Mouse (Mus musculus) spleen, embryonic (tissue): ENCODE measurements around the gene Dcst1.

Source experiments
- CTCF ChIA-PET: fragments of 350-600 bp; sonication (Branson Sonifier 250); formaldehyde crosslinking; loops from one replicate; lab custom pipeline; 2022; lab: Charles Lee

The Dcst1 gene

DNA sequence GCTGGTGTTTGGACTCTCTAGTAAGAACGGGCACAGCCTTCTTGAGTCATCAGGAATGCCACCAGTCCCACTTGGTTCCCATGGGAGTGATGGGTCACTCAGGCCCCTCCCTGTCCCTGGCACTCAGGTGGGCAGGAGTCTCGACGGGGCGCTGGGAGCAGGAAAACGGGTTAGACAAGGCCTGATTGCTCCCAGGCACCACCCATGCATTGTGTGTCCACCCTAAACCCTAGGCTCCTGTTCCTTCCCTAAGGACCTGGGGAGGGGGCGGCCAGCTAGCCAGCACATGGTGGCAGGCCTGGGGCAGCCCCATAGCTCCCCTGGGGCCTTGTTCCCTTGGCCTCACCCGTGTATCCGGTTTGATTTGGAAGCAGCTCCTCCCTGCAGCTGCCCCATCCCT is 46.7 kb downstream of the Dcst1 start:
- CTCF ChIA-PET: interaction anchor here (0.6 kb wide), 1 partner anchor 175 kb away, joined by 6 read pairs; no protein-coding TSS in a partner anchor

DNA sequence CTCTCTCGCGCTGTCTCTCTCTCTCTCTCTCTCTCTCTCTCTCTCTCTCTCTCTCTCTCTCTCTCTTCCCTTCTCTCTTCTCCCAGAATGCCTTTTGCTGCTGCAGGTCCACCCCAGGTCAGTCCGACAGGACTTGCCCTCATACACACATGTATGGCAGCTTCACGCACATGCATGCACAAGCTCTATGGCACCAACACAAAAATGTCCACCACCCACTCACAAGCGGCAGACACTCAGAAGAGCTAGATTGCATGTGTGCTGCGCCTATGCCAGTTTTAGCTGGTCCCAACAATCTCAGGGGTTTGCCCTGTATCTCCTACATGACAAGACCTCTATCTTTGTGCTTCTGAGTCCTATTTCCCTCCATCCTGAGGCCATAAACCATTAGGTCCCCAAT is 47.8 kb downstream of the Dcst1 start:
- CTCF ChIA-PET: interaction anchor here (0.7 kb wide), 2 partner anchors 68 to 431 kb away, joined by 5 to 13 read pairs; no protein-coding TSS in a partner anchor

DNA sequence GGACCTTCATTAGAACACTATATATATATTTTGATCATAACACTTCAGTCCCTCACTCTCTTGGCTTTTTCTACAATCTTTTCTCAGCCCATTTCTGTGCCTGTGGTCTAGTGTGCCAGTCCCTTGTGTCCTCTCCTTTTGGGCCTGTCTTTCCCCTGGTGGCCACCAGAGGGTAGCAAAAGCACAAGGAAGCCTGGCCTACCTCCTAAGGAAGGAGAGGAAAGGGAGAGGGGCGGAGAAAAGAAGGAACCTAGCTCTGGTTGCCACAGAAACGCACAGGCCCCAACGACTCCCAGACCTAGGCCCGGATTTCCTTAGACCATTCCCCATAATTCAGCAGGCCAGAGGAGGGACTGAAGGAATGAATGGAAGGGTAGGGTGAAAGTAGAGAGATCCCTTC is 48.2 kb downstream of the Dcst1 start:
- CTCF ChIA-PET: interaction anchor here (0.7 kb wide), 1 partner anchor 68 kb away, joined by 5 read pairs; no protein-coding TSS in a partner anchor

DNA sequence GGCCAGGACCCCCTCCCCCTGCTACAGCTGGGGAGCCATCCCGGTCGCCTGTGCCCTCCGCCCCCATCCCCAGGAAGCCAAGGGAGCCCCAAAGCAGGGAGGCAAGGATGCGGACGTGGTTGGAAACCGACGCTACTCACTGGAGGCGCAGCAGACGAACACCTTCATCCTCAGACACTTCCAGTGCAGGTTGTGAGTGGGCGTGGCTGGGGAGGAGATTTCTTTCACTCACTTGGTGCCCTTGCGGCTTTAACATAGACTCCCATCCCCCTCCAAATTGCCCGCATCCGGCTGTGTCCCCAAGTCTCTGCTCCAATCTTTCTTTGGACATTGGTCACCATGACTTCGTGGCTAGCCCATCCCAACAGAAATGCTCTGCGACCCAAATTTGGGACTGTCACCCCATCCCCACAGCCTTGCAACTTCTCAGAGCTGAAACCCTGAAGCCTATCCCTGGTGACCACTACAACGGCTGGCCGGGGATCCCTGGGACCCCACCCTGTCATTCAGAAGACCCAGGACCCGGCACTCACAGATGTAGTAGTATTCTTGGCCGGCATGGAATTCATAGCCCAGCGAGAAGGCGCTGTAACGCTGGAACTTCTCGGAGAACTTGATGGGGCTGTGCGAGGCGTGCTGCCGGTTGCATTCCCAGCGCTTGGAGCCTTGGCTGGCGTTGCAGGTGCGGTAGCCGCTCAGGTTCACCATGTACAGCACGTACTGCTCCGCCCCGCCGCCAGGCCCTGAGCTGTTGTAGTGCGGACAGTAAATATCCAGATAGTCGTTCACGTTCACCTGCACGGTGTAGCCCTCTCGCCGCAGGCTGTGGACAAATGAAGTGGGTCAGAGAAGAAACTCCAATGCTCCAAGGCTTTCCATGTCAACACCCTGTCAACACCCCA is 48.9 kb downstream of the Dcst1 start:
- CTCF ChIA-PET: interaction anchor here (1.1 kb wide), 1 partner anchor 17 kb away, joined by 3 read pairs; no protein-coding TSS in a partner anchor

DNA sequence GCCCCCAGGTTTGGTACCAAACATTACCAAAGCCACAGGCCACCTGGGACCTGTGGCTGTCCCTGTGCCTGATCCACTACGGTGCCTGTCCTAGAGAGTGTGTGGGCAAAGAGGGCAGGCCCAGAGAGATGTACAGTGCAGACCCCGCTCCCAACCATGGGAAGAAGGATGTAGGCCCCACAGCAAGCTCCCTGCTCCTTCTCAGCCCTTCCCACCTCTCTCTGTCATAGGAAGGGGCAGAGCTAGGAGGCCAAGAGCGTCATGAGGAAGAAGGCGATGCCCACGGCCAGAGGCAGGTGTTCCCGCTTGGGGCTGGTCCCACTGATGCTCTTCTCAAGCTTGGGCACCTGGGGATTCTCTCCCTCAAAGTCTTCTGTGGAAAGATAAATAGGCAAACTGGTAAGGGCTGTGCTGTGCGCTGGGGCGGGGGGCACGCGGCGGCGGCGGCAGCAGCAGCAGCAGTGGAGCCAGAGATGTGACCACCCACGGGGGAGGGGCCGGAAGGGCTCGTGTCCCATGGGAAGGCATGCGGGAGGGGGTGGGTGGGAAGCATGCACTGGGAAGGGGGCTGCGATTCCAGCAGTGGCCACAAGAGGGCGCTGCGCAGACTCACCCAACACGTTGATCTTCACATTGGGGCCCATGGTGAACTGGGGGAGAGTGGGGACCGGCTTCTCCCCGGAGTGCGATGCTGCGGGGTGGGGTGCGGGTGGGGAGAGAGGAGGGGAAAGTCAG is 49.7 kb downstream of the Dcst1 start:
- CTCF ChIA-PET: interaction anchor here (1.1 kb wide), 1 partner anchor 16 kb away, joined by 3 read pairs; no protein-coding TSS in a partner anchor

DNA sequence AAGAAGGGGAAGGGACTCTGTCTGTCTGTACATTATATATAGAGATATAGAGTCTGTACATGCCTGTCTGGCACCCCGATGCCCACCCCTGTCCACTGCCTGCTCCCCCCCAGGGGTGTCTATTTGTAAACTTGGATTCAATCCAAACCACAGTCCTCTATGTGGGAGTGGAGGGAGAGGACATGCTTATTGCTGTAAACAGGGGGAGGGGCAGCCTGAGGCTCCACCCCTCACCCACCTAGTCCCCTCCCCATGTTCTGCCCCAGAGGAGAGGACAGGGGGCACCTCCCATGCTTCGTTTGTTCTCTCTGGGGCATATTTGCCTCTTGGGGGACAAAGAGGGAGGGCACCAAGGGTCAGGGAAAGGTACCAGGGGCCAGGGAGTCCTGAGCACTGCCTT is 50.3 kb downstream of the Dcst1 start:
- CTCF ChIA-PET: interaction anchor here (1.1 kb wide), 1 partner anchor 15 kb away, joined by 3 read pairs; no protein-coding TSS in a partner anchor

DNA sequence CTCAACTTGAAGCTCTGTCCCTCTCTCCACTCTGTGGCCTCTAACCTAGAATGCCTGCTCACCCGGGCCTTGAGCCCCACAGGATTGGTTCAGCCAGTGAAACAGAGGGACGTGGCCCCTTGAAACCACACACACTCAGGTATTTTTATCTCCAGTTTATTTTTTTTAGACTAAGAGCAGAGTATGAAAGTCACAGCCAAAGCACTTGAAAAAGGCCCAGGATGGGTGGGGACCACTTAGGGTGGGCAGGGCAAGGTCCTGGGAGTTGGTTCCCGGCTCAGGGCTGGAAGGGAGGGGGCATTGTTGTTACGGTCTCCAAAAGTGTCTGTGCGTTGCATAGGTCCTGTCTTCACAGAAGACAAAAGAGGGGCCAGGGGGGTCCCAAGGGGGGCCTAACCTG is 50.7 kb downstream of the Dcst1 start:
- CTCF ChIA-PET: no interaction called here

DNA sequence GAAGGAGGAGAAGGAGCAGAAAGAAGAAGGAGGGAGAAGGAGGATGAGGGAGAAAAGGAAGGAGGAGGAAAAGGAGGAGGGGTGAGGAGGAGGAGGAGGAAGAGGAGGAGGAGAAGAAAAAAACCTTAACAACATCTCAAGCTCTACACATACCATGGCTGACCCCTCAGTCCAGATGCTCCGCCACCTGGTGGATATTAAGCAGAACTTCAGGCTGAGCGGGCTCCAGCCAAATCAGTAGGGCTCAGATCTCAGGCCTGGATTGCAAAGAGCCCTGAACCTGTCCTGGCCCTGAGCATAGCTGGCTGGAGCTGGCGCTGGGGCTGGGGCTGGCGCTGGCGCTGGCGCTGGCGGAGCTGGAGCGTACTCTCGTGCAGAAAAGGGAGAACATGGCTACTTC is 57.0 kb downstream of the Dcst1 start:
- CTCF ChIA-PET: interaction anchor here (0.7 to 1.4 kb wide), 2 partner anchors 63 to 69 kb away, joined by 4 to 6 read pairs; partner anchors contain the start of genes Krtcap2 and Trim46

DNA sequence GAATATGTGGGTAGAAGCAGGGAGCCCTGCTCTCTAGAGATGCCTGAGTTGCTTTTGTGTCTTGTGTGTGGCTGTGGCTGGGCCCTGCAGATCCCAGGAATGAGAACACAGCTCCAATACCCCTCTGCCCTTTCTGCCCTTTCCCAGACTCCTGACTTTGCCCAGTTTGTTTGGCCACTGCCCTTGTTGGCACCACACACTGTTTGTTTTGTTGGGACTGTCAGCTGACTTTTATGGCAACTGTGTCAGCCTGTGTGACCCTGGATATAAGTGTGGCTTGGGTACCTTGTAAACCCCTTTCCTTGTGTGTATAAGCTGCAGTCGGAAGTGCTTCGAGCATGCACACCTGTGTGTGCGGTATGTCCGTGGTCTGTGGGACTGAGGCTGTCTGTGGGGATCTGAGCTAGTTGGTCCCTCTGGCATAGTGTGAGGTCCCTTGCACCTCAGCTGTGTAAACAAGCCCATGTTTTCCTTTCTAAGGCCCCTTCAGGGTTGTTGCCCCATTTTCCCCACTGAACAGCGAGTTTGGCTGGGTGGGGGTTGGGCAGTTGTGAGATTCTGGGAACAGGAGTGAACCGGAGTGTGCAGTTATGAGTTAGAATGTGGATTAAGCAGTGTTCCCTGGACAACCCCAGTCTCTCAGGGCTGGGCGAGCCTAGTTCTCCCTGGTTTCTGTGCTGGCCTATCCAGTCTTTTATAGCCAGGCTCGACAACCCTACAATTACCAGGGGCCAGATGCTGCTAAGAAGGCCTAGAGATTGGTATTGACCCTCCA is 59.3 kb downstream of the Dcst1 start:
- CTCF ChIA-PET: no interaction called here

DNA sequence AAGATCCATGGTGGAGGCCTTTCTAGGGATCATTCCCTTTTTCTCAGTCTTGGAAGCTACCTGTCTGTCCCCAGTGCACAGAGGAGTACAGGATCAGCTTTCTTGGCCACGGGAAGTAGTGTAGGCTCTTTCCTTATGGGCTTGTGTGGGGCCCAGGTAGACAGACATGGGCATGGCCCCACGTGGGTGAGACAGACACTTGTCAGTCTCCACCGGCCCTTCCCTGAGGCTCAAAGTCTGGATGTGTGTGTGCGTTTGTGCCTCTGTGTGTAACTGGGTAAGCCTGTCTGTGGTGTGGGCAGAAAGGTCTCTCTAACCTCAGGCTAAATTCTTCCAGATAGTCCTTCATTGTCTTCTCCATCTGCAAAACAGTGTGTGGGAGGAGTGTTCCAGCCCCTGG is 59.9 kb downstream of the Dcst1 start:
- CTCF ChIA-PET: interaction anchor here (1.2 kb wide), 1 partner anchor 54 kb away, joined by 4 read pairs; no protein-coding TSS in a partner anchor

DNA sequence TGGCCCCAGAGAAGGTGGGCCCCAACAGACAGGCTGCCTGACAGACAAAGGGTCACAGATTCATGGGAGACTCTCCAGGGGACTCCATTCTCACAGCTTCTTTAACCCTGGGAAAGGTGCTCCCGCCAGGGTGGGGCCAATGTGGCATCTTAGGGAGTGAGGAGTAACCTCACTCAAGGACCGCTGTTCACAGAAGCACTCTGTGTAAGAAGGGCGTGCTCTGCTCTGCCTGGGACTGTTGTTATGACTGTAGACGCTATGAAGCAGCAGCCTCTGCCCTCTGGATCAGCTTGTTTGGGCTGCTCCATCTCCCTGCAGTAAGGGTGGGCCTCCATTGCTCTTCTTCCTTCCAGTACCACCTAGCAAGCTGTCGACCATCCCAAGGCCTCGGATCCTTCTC is 60.6 kb downstream of the Dcst1 start:
- CTCF ChIA-PET: interaction anchor here (1.2 kb wide), 1 partner anchor 53 kb away, joined by 4 read pairs; no protein-coding TSS in a partner anchor

DNA sequence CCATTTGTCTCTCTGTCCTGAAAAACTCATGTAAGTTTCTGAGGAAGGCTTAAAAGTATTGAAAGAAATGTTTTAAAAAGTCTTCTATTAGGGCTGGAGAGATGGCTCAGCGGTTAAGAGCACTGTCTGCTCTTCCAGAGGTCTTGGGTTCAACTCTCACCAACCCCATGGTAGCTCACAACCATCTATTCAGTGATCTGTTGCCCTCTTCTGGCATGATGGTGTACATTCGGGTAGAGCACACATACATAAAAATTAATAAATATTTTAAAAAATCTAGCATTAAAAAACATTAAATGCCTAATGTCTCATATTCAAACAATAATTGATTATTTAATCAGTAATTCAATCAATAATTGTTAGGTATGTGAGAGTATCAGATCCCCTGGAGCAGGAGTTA is 64.5 kb downstream of the Dcst1 start:
- CTCF ChIA-PET: no interaction called here
